Mouse (Mus musculus): ENCODE results near the gene Mfap4.

The Mfap4 gene

GRCm38 (mm10) chr11:61514953-61515352, 29.7 kb downstream of the Mfap4 start:
- DNase-seq (ENCODE audit: inconsistent age in 2 of 2, low spot score in 1 of 2) = peak in 1 of 2 experiments; percentile 74

DNA sequence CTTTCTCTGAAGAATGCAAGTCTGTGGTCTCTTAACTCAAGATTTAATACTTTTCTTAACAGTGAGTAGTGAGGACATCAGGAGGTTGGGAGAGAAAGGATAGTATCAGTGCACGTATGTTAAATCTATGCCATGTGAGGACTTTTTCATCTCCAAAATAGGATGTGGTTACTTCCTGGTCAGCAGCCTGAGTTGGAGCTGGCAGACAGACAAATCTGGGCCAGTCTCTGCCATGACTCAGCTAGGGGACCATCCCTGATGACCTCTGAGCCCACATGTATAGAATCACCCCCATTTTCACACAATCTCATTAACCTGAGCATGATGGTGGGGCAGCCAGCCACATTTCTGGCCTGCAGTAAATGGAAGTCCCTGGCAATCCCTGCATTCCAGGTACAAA, 32.7 kb downstream of the Mfap4 start:
- DNase-seq (ENCODE audit: inconsistent age in 2 of 2, low spot score in 1 of 2) = no peak

GRCm38 (mm10) chr11:61518871-61519270, 33.6 kb downstream of the Mfap4 start:
- no peak for DNase-seq (ENCODE audit: inconsistent age in 2 of 2, low spot score in 1 of 2)

DNA sequence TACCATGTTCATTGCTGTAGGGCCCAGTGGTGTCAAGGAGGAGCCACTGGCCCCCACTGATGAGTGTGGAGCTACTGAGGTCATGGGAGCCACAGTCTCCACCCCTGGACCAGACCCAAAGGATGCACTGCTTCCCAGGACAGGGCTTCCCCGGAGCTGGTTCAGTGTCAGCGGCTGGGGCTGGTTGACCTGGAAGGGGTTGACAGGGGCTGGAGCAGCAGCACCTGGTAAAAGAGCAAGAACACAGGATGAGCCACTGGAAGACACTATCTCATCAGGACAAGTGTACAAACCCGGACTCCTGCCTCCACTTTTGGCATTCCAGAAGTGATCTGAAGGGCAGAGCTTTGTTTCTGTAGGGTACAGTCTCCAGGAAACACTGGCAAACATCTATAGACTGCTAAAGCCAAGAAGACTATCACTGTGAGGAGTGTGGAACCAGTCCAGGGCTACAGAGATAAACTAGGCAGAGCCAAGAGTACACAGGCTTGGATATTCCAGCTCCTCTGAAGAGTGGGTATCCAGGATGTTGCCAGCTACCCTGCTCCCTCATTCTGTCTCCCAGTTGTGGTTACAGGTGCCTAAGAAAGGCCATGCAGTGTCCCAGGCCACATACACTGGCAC, 34.4 kb downstream of the Mfap4 start:
- no peak for DNase-seq (ENCODE audit: inconsistent age in 2 of 2, low spot score in 1 of 2)

GRCm38 (mm10) chr11:61526872-61527271, 41.6 kb downstream of the Mfap4 start:
- DNase-seq (ENCODE audit: inconsistent age in 2 of 2, low spot score in 1 of 2) = peak; percentile 29 to 70

DNA sequence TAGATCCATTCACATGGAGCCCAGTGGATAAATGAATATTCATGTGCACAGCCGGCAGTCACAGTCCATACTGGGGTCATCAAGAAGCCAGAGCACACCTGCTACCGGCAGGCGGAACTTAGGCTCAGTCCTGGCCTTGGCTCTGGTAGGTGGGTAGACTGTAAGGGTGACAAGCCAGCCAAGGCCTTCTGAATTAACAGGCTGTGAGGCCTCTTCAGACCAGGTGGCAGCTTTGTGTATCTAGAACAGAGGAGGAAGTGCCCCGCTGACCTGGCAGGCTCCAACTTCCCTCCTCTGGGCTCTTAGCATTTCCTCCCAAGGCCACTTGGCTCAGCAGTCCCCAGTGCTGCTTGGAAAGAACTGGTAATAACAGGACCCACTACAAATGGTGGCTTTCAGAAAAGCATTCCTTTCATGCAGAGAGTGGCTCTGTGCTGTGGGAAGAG, 44.1 kb downstream of the Mfap4 start:
- peak; percentile 44 to 70 for DNase-seq (ENCODE audit: inconsistent age in 2 of 2, low spot score in 1 of 2)

DNA sequence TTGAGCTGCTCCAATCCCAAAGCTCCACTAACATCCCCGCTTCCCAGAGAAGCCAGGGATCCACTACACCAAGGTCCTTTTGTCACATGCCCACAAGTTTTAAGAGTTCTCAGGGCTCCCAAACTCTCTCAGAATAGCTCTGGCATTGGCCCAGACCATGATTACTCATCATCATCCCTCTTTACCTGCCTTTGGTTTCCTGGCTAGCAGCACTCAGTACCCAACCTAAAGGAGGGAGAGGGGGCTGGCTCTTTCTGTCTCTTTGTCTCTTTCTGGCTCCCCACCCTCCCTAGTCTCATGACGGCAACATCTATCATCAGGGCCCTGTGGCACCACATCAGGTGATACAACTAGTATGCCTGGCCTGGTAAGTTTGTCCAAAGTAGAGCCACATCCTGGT, 47.6 kb downstream of the Mfap4 start:
- peak; percentile 39 to 72 for DNase-seq (ENCODE audit: inconsistent age in 2 of 2, low spot score in 1 of 2)

- peak; percentile 54 to 70 for DNase-seq (ENCODE audit: inconsistent age in 2 of 2, low spot score in 1 of 2)
Measured at GRCm38 (mm10) chr11:61533571-61533970, 48.3 kb downstream of the Mfap4 start.

DNA sequence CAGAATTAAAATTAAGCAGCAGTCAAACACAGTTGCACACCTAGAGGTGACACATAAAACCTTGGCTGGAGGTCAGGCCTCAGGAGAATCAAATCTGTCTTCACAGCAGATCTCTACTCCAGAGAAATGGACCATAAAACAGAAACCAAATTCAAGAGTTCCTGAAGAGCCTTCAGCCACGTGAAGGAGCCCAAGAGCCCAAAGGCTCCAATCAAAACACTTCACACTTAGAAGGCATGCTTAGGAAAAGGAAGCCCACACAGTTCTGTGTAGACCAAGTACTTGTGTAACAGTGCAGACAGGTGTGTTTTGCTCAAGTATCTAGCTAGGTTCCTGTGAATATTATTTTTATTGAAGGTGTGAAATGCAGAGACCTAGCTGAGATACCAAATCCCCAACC, 50.3 kb downstream of the Mfap4 start:
- DNase-seq (ENCODE audit: inconsistent age in 2 of 2, low spot score in 1 of 2) = no peak

- DNase-seq (ENCODE audit: inconsistent age in 2 of 2, low spot score in 1 of 2) = no peak
Measured at GRCm38 (mm10) chr11:61536952-61537351, 51.7 kb downstream of the Mfap4 start.

- DNase-seq (ENCODE audit: inconsistent age in 2 of 2, low spot score in 1 of 2) = no peak
Measured at GRCm38 (mm10) chr11:61537362-61537761, 52.1 kb downstream of the Mfap4 start.
